Mouse (Mus musculus) spleen, adult 2 months (tissue): ENCODE results near the gene Slc25a10. TPM values are rescaled to one million over a fixed set of nuclear protein-coding genes. Genes with fewer than 3 reads are reported as not detected.

Experiments
- DNase-seq, 2 experiments: peaks; one replicate each; pipeline versions ENCODE4 v3.0.0 to v3.0.0-alpha.2; 2012 to 2021; ENCODE audit warnings: low spot score in 2 of 2, low read depth in 1 of 2
- H3K27ac ChIP-seq: fragments of 200-500 bp; 2 replicates; pipeline ENCODE4 v1.5.1; 2012; ENCODE audit warnings: low read length, inconsistent platforms; ENCODE audit not compliant: insufficient read depth
- H3K27me3 ChIP-seq: fragments of 200-500 bp; 2 replicates; pipeline ENCODE4 v1.6.1; 2012; ENCODE audit warnings: mild to moderate bottlenecking, moderate library complexity, low read length, inconsistent platforms; ENCODE audit not compliant: control insufficient read depth, insufficient read depth
- H3K36me3 ChIP-seq: fragments of 200-500 bp; 2 replicates; pipeline ENCODE4 v1.6.1; 2012; ENCODE audit warnings: mild to moderate bottlenecking, low read length, inconsistent platforms; ENCODE audit not compliant: control insufficient read depth, insufficient read depth
- H3K4me1 ChIP-seq: fragments of 200-500 bp; 2 replicates; pipeline ENCODE4 v1.6.1; 2011; ENCODE audit warnings: inconsistent platforms; ENCODE audit not compliant: control insufficient read depth, insufficient read depth, insufficient read length
- H3K4me3 ChIP-seq: fragments of 200-500 bp; 2 replicates; pipeline ENCODE4 v1.5.1; 2011; ENCODE audit warnings: mild to moderate bottlenecking, inconsistent platforms; ENCODE audit not compliant: insufficient read depth, insufficient read length; ENCODE audit errors: extremely low read depth
- CTCF ChIP-seq: fragments of 200-500 bp; IDR thresholded peaks from 2 replicates; pipeline ENCODE4 v1.5.1; 2011; ENCODE audit warnings: mild to moderate bottlenecking, inconsistent platforms; ENCODE audit not compliant: insufficient read depth, insufficient read length, insufficient replicate concordance; ENCODE audit errors: extremely low read depth
- POLR2A ChIP-seq: fragments of 200-500 bp; IDR thresholded peaks from 2 replicates; pipeline ENCODE4 v1.6.1; 2011; ENCODE audit warnings: low read depth, low read length, inconsistent platforms
- WGBS: fragments of 180-500 bp; shearing (Covaris S2); methylation state at CpG from one replicate; pipeline ENCODE4 v1.1.7; 2018; 5-methylcytosine and 5-hydroxymethylcytosine counted together
- polyA plus RNA-seq: library from polyadenylated mRNA; depleted of rRNA; stranded (reverse); fragments of >200 nt; gene quantifications from 2 replicates; pipeline ENCODE4 v1.2.3, GENCODE M21; 2012

The Slc25a10 gene
- polyA plus RNA-seq, 1 experiment: 36.5 TPM

DNA sequence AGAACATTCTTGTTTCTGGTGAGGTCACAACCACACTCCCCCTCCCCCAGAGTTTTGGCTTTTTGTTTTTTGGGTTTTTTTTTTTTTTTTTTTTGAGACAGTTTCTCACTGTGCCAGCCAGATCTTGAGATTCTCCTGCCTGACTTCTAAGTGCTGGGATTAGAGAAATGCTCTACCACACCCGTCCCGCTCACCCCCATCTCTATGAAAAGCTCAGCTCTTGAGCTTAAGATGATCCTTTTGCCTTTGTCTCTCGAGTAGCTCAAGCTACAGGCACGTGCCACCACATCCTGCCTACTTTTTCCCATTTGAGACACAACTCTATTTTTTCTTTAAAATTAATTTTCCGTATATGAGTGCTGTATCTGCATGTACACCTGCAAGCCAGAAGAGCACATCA lies 27.3 kb upstream of the Slc25a10 start:
- Histone ChIP-seq H3K36me3 (peaks cover 7% of the 10 kb centered on the region), H3K27ac (no peak overlapping the region), H3K4me1 (peaks cover 12% of the 10 kb centered on the region; the same call in 1 of the 2 replicates), H3K27me3 (no peaks in the 10 kb centered on the region), H3K4me3 (no peak overlapping the region)
- no peak for DNase-seq
- no peak for TF ChIP-seq POLR2A
- no peak for TF ChIP-seq CTCF
- 76% methylated on average over 5 of the region's 5 CpGs for WGBS

DNA sequence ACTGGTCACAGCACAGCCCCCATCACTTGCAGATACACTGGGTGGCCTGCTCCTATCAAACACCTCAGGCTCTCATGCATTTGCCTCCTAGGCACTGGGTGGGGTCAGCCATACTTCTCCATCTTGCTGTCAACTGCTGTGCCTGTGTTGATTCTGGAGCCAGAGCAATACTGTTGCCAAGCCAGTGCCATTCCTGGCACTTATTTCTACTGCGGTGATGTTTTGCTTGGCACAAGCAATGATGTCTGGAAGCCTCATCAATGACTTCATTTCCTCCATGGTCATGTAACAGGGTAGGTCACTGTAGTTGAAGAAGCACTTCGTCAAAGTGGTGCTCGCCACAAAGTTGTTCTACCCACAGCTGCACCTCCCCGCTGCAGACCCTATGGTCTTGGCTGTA lies 26.1 kb upstream of the Slc25a10 start:
- no peaks in the 10 kb centered on the region for H3K27me3 ChIP-seq
- no peak for DNase-seq

DNA sequence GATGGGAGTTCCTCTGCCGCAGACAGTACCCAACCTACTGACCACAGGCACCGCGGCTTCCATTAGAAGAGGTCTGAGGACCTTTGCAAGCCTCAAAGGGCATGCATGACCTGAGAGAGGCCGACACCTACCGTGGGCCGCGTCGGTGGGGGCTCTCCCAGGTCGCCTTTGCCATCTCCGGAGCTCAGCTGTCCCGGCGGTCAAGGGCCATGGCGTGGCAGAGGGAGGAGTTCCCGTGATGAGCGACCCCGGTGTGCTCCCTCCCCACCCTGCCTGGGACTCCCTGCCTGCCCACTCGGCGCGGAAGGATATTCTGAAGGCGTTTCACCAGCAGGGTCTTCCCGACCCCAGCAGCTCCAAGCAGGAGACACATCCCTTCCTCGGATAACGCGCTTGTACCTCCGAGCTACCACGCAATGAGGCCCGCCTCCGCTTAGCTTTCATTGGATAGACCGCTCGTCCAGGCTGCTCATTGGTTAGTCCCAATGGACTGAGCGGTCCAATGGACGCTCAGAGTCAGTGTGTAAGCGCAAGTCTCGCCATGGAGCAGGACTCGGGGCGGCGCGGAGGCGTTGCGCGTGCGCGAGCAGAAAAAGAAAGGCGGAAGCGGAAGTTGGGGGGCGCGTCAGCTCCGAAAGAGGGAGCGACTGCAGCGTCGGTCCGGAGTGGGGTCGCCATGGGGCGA lies 24.4 kb upstream of the Slc25a10 start, which contains the start of gene Arl16:
TSS of gene Arl16 (minus strand) at position 557 of the 685 bp plus-strand sequence.
- TF ChIP-seq POLR2A (peak; percentile 91), CTCF (no peak)
- H3K4me1 ChIP-seq: peaks cover 12% of the 10 kb centered on the region; the same call in 1 of the 2 replicates
- H3K27me3 ChIP-seq: no peaks in the 10 kb centered on the region
- peak within 1 kb of the TSS; percentile 92 for H3K4me3 ChIP-seq
- H3K27ac ChIP-seq: peak within 1 kb of the TSS; percentile 49; the same call in 1 of the 2 replicates
- under 1% methylated on average over 54 of the region's 54 CpGs for WGBS
- H3K36me3 ChIP-seq: peaks cover 16% of the 10 kb centered on the region
- DNase-seq: peak; percentile 93 to 95

More for the DNA sequence above, 26.1 kb upstream of the Slc25a10 start:
- 91% methylated on average over 4 of the region's 4 CpGs for WGBS
- H3K36me3 ChIP-seq: peaks cover 12% of the 10 kb centered on the region
- H3K4me3 ChIP-seq: no peak overlapping the region
- peaks cover 12% of the 10 kb centered on the region; the same call in 1 of the 2 replicates for H3K4me1 ChIP-seq
- TF ChIP-seq POLR2A (no peak), CTCF (no peak)
- no peak overlapping the region for H3K27ac ChIP-seq

DNA sequence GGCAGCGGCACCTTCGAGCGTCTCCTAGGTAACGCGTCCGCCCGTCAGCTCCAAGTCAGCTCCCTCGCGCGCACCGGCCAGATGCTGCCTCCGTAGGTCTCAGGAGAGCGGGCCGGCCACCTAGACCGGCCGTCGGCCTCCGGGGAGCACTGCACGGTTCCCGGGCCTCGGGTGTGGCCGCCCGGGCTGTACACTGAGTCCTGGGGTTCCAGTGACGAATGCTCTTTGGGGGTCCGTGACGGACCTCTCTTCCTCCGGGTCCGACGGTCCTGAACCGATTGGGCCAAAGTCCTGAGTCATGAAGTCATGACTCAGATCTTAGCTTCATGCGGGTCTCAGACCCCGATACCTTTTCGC lies 23.9 kb upstream of the Slc25a10 start:
- Histone ChIP-seq H3K27ac (peak overlapping the region; percentile 49; the same call in 1 of the 2 replicates), H3K36me3 (peaks cover 13% of the 10 kb centered on the region), H3K4me1 (peaks cover 12% of the 10 kb centered on the region; the same call in 1 of the 2 replicates), H3K27me3 (no peaks in the 10 kb centered on the region), H3K4me3 (peak overlapping the region; percentile 92)
- no peak for TF ChIP-seq CTCF
- no peak for TF ChIP-seq POLR2A
- no peak for DNase-seq
- under 1% methylated on average over 33 of the region's 33 CpGs for WGBS

DNA sequence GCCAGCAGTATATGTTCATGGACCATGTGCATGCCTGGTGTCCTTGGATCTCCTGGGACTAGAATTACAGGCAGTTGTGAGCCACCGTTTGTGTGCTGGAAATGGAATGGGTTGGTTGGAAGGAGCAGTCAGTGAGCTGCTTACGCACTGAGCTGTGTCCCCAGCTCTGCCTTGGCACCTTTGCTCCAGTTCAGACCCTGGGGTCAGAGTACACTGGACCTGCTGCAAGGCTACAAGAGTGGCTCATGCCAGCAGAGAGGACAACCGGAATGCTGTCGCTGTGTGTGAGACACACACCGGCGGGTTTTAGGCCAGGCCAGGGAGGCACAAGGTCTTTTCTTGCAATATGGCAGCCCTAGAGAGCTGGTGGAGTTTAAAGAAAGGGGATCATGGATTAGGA lies 19.6 kb upstream of the Slc25a10 start:
- DNase-seq: no peak
- Histone ChIP-seq H3K4me1 (peaks cover 7% of the 10 kb centered on the region; the same call in 1 of the 2 replicates), H3K27me3 (no peaks in the 10 kb centered on the region), H3K27ac (no peak overlapping the region), H3K4me3 (no peak overlapping the region), H3K36me3 (peaks cover 27% of the 10 kb centered on the region)
- 98% methylated on average over 6 of the region's 6 CpGs for WGBS
- TF ChIP-seq CTCF (no peak), POLR2A (no peak)

DNA sequence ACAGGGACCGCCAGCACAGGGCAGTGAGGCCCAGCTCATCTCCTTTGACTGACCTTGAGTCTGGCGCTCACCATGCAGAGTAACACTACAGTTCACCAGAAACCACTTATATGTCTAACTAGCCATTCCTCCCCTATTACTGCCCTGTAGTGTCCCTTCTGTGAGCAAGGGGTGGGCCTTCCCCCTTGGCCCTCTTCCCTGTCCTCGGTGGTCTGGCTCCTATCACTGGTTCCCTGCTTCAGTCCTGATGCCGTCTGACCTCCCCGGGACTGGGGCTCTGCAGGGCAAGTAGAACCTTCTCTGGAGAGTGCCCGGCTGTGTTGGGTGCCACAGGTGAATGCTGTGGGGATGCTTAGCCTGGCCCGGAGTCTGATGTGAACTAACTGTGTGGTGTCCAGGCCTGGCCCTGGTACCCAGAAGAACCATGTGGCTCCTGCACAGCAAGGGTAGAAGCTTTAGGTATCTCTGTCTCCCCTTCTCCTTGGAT lies 8.1 kb upstream of the Slc25a10 start:
- peaks cover 5% of the 10 kb centered on the region for H3K4me1 ChIP-seq
- no peak for TF ChIP-seq CTCF
- no peak for TF ChIP-seq POLR2A
- H3K27me3 ChIP-seq: no peaks in the 10 kb centered on the region
- 94% methylated on average over 7 of the region's 7 CpGs for WGBS
- H3K36me3 ChIP-seq: peaks cover 37% of the 10 kb centered on the region
- H3K4me3 ChIP-seq: no peak overlapping the region
- no peak for DNase-seq
- no peak overlapping the region for H3K27ac ChIP-seq

DNA sequence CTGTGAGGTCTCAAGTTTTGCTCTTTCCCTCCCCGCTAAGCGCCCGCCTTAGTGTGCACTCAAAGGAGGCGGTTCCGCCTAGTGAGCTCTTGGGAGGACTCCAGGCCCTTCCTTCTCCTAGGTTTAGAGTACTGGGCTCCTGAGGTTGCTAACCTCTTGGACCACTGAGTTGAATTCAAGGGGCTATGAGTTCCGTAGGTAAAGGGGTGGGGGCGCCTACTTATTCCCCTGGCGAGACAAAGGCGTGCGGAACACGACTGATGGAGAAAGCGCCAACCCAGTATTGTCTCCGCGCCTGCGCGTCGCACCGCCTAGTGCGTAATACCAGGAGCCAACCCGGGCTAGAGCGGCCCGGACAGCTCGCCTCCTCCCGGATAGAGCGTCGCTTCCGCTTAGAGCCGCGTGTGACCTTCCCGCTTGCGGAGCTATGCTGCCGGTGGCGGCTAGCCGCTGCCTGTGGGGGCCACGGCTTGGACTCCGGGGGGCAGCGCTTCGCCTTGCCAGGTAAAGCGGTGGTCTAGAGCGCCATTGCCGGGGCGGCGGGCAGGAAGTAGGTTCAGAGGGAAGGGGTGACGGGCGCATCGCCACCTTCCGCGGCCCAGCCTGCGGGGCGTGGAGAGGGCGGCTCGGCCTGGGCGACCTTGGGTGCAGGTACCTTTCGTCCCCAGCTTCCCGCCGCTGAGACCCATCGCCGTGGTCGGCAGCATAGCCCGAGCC lies 7.2 kb upstream of the Slc25a10 start, which contains the start of gene Mrpl12:
TSS of gene Mrpl12 (plus strand) at position 349 of the 717 bp plus-strand sequence.
- TF ChIP-seq CTCF: no peak
- peak; percentile 56; the same call in 1 of the 2 replicates for TF ChIP-seq POLR2A
- H3K4me3 ChIP-seq: peak within 1 kb of the TSS; percentile 87
- WGBS: under 1% methylated on average over 60 of the region's 60 CpGs
- H3K27me3 ChIP-seq: no peaks in the 10 kb centered on the region
- peak; percentile 86 to 88 for DNase-seq
- peak within 1 kb of the TSS; percentile 55 for H3K27ac ChIP-seq
- peaks cover 6% of the 10 kb centered on the region for H3K4me1 ChIP-seq
- peaks cover 31% of the 10 kb centered on the region for H3K36me3 ChIP-seq
